Mouse (Mus musculus): ENCODE results near the gene Impg2. TPM values are rescaled to one million over a fixed set of nuclear protein-coding genes. Genes with fewer than 3 reads are reported as not detected.

The Impg2 gene
- total RNA-seq, 2 experiments from 2014 or later: 0.83 to 1.8 TPM

DNA sequence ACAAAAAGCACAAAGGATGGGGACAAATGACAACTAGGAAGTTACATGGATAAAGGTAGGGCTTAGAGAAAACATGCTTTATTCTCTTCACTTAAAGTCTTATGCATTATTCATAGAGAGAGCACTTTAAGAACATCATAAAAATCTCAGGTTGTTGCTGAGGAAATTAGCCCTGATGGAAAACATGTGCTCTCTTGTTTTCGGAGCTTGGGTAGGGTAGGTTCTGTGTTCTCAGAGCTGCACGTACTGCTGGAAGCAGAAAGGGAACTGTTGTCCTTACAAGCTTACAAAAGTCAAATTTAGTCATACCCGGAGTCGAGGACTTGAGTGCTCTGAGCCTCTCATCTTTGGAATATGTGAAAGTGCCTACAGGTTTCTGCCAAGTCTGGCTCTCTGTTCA, 98.9 kb downstream of the Impg2 start:
- DNase-seq: no peak

DNA sequence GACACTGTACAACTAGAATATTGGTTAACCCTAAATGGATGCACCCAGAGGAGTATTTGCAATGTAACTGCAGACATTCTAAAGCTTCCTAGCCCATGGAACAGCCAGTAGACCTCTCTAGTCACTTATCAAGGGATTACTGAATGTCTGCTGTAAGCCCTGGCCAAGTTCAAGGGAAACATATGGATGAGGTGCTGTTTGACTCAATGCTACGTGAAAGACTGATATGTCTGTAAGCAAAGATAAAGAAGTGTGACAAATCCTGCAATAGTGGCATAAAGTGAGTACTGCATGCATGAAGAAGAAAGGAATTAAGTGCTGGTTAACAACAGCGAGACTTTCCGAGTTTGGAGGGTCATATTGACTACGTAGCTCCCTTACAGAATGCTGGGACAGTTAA, 100.1 kb downstream of the Impg2 start:
- no peak for DNase-seq

DNA sequence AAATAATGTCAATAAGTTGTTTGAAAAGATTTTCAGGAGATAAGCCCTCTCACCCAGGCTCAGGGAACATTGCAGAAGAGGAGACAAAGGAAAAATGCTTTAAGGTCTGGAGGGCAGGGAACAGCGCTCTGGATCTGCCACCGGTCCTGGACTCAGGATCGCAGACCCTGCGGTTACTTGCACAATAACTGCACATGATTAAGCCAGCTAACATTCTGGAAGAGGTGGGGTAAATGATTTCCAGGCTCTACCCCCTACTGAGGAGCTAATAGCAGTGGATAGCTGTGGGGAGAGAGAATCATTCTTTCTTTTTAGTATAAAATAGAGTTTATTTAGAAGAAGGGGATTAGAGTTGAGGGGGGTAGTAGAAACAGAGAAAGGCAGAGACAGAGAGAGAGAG, 103.5 kb downstream of the Impg2 start:
- DNase-seq: no peak

DNA sequence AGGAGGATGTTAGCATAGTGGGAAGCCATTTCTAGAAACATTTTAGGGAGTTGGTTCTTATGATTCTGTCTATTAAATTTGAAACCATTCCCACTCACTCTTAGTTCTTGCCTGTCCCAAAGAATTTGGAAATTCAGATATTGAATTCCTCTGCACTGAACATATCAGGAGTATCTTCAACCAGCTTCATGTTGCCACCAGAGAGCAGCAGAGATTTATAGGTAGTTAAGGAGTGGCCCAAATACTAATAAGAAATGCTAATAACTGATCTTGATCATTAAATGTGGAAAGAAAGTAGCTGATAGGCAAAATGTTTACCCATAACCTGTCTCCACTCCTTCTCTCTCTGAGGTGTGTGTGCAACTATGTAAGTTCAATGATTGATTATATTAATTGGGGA, 107.2 kb downstream of the Impg2 start:
- DNase-seq: no peak

Other genes with a start within 250 kb of the Impg2 start
- 100 to 1,000 TPM; 392 to 411 TPM for gene Rpl24, start 238.0 kb upstream of the Impg2 start, total RNA-seq (2021)
- 10 to 100 TPM; 50.3 to 52.2 TPM for gene Zbtb11, start 230.4 kb upstream of the Impg2 start, total RNA-seq (2021)
- 100 to 1,000 TPM; 153 to 157 TPM for gene Pcnp, start 174.6 kb upstream of the Impg2 start, total RNA-seq (2021)
- gene Trmt10c, start 166.5 kb upstream of the Impg2 start, total RNA-seq (2021): 10 to 100 TPM; 10.3 to 11.4 TPM
- gene Senp7, start 156.0 kb upstream of the Impg2 start, total RNA-seq (2021): 10 to 100 TPM; 50.3 to 51.2 TPM